Mouse (Mus musculus) brown adipose tissue, adult 24 weeks (tissue): ENCODE results near the gene Gm49336. TPM values are rescaled to one million over a fixed set of nuclear protein-coding genes. Genes with fewer than 3 reads are reported as not detected.

Experiments used
- polyA plus RNA-seq: library from polyadenylated mRNA; stranded (reverse); fragments of >200 nt; gene quantifications from 2 replicates; pipeline ENCODE4 v1.2.4, GENCODE M21; 2012; ENCODE audit not compliant: missing spikeins, insufficient read depth, insufficient read length

Gene Gm49336
- polyA plus RNA-seq, 1 experiment: 9.5 TPM

Other genes with a start within 250 kb of the Gm49336 start
- 0.13 TPM in 1 of 2 replicates, not detected in the other for gene Atp8a2, start 54.3 kb downstream of the Gm49336 start, polyA plus RNA-seq
- not detected in 2 replicates for gene Nupl1, start 76 bp downstream of the Gm49336 start, polyA plus RNA-seq
- gene Mtmr6, start 13.7 kb upstream of the Gm49336 start, polyA plus RNA-seq: 33.1 and 54.3 TPM in 2 replicates
- not detected in 2 replicates for gene Amer2, start 121.8 kb upstream of the Gm49336 start, polyA plus RNA-seq